Mouse (Mus musculus) lung, postnatal 36 days (tissue): Measurements from ENCODE around the gene Treh.

Experiments used
- DNase-seq: peaks from one replicate; pipeline ENCODE4 v3.0.0; 2022; ENCODE audit warnings: mixed read lengths

Gene Treh

DNA sequence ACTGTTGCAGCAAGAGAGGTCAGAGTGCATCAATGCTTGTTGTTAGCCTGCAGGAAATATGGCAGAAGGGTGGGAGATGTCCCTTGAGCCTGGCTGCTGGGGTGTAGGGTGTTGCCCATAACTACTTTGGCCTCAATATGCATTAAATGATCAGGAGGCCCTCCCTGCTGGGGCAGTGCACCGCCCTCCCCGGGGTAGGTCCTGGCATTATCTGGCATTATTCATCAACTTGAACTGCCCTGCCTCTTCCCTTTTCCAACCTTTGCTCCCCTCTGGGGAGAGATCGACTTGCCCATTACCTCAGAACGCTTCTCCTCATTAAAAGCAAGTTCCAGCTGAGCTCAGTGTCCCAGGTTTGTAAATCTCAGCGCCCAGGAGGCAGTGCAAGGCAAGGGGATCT, 6.5 kb downstream of the Treh start:
- DNase-seq, result no peak

DNA sequence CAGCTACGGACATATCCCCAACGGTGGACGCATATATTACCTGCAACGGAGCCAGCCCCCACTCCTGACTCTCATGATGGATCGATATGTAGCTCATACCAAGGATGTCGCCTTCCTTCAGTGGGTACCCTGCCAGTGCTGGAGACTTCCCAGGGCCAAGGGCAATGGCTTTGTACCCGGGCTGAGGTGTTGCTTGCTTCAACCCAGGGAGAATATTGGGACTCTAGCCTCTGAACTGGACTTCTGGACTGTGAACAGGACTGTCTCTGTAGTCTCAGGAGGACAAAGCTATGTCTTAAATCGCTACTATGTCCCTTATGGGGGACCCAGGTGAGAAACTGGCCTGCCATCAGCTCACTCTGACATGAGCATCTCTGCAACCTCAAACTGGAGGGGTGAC, 10.0 kb downstream of the Treh start:
- DNase-seq, result no peak

DNA sequence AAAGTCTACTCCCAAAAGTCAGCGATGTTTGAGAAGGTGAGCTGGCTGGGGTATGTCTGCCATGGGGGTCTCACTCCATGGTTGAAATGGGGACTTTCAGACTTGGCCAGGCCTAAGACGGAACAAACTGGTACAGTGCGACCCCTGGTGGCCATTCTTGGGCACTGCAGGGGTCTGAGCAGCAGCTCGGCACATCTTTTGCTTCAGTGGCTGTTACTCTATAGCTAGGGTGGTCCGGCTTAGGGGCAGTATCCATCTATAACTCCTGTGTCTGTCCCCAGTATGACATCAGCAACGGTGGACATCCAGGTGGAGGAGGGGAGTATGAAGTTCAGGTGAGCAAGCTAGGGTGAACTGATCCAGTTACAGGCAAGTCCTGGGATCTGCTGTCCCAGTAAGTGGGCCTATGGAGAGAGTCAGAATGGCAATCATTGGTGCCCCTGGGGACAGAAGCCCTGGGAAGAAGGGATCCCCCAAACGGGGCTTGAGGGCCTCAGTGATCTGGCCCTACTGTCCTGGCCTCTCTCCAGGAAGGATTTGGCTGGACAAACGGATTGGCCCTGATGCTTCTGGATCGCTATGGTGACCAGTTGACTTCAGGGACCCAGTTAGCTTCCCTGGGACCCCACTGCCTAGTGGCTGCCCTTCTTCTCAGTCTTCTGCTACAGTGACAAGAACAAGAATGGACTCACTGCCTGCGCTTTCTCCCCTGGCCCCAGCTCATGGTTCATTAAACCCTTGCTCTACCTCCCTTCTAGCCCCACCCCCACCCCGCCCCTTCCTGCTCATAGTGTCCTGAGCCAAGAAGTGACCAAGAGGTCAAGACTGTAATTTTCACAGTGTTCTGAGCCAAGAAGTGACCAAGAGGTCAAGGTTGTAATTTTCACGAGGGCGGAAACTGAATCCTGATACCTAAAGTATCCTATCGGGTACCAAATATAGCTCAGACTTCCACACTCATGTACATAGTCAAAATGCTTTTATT, 12.6 kb downstream of the Treh start:
- peak; percentile 80 for DNase-seq

DNA sequence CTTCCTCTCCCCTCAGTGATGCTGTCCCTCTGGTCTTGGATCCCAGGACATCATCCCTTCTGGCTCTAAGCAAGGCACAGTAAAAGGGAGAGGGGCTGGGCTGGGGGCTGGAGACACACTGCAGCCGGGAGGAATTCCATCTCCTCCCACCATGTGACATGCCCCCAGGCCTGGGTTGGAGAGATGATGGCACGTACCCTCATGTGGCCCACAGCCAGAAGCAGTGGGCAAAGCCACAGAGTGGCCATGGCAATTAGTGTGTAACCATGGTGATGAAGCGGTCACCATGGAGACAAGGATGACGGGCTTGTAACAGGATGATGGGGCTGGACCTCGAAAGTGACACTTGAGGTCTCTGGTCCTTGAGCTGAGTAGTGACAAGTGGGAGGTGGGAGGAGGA, 13.6 kb downstream of the Treh start:
- DNase-seq, result no peak

DNA sequence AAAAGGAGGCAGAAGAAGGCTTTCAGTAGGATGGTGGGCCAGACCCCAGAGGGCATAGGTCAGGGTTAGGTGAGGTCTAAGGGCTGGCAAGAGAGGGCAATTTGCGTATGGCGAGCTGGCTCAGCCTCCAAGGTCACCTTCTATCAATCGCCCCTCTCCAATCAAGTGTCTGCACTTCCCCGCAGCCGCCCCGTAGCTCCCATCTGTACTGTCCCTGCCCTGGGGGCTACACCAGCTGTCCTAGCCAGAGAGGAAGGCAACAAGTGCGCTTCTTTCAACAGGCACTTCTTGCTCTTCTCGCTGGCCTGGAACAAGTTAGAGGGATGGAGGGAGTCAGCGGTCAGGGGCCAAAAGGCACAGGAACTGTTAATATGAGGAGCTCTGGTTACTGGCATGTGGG, 15.0 kb downstream of the Treh start:
- DNase-seq, result no peak

DNA sequence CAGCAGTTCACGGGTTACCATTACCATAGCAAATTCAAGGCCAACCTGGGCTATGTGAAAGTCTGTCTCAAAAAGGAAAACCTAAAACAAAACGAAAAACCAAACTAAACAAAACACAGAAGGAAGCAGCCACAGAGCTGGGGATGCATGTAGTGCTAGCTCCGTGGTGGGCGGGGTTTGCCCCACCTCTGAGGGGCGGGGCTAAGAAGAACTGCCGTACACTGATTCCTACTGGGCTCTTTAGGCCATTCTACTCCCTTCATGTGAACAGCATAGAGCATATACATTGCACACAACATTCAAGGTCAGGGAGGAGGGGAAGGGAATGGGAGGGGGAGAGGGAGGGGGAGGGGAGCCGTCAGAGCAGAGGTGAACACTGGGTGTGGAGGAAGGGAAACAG, 17.6 kb downstream of the Treh start:
- DNase-seq, result peak; percentile 59

DNA sequence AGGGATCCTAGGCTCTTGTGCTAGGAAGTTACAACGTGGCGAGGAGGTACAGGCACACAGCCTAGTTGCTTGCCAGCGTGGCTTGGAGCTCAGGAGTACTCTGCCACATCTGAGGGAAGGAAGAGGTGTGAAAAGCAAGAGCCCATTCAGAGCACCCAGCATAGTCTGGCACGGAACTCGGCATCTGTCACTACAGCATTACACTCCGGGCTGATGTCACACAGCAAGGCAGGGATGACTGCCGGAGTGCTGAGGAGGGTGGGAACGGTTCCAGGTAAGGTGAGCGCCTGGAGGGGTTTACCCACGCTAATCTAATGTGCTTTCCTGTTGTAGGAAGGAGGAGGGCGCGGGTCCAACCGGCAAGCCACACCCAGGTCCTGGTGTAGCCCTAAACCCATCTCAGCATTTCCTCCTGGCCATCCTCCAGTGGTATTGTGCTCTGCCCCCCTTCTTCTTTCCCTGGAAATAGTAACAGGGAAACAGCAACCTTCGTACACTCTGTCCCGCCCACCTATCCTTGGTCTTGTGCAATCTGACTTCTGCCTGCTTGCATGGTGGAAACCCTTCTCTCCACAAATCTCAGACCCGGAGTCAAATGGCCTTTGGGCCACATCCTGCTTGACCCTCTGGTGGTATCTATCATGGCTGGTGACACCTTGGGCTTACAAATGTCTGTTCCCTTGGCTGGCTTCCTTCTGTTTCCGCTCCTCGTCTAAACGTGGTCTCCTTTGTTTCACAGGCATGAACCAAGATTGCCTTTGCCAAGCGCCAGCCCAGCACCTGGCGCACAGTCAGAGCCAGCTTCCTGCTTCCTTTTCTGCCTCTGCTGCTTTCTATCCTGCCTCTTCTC, 18.9 kb downstream of the Treh start:
- peak; percentile 93 for DNase-seq

DNA sequence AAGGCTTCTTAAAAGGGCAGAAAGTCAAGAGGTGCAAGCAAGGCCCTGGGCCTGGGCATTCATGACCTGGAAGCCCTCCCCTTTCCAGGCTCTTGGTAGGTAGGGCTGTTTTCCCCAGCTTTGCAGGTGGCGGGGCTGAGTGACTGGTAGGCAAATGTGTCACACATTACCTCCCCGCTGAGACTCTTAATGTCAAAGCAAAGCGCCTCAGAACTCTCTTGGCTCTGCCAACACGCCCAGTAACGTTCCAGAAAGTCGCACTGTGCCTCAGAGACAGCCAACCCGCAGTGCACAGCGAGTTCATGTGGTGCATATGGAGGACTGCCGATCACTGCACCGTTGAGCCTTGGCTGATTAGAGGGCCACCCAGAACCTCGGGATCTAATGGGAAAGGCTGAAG, 20.0 kb downstream of the Treh start:
- DNase-seq, result no peak

DNA sequence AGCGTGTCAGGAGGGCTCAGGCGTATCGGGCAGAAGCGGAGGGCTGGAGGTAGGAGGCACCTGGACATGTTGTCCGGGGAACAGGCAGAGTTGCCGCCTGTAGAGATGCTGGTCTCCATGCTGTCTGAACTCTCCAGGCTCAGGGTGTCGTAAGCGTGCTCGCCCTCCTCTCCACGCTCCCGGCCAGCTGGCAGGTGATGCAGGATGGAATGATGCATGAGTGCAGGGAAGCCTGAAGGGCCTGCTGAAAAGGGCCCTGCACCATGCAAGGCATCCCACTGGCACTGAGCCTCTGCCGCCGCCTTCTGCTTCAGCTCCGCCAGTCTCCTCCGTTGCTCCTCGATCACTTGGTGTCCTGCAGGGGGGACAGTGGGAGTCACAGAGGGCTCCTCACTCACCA, 24.8 kb downstream of the Treh start:
- DNase-seq, result no peak

DNA sequence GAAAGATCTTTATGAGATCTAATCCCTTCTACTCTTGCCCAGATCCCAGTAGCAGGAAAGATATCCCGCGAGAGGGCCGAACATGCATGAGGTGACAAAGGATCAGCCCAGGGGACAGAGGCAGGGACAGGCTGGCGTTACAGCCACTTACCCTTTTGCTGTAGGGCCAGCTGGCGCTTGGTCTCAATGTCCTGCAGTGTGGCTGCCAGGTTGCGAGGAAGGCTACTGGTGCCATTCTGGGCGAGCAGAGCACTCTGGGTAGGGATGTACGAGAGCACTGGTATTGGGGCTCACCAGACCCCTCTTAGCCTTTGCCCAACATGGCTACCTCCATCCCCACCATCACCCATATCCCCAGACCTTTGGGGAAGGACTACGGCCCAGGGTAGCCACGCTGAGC, 26.2 kb downstream of the Treh start:
- no peak for DNase-seq

DNA sequence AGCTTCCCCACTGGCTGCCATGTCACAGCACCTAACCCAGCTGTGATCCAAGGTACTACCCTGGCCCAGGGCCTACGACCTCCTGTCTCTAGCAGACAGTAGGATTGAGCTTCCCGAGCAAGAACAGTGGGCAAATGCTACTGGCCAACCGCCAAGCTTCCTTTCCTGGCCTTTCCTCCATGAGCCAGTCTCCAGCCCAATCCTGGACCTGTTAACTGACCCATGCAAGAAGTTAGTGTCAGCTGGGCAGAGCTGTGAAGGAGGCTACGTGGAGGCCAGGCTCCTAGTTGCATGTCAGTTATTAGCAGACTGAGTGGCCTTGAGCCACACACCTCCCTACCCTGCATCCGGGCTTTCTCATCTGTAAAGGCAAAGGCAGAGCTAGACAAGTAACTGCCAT, 26.7 kb downstream of the Treh start:
- no peak for DNase-seq

DNA sequence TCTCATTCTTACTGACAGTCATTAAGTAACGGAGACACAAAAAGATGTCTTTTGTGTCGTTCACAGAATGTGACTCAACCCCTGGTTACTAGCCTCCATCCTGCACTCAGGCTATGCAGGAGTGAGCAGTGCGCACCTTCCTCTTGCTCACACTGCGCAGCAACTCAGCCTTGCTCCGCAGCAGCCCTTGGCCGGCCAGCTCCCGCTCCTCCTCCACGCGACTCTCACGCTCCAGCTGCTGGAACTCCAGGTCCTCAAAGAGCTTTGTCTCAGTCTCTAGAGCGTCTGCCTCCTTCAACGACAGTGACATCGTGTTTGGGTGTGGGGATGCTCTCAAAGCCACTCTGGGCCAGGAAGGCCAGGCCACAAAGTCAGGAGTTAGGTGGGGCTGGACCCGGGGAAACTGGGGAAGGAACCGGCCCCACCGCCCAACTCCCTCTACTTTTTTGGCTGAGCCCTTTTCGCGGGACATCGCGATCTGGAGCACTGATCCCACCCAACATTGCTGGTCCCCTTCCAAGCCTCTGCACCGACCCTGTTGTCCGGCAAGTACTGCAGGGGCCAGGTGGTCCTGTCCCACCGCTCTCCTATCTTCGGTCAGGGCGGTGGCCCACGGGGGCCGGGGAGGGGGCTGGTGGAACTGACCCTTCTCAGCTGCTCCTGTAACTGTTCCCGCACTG, 34.9 kb downstream of the Treh start:
- no peak for DNase-seq

DNA sequence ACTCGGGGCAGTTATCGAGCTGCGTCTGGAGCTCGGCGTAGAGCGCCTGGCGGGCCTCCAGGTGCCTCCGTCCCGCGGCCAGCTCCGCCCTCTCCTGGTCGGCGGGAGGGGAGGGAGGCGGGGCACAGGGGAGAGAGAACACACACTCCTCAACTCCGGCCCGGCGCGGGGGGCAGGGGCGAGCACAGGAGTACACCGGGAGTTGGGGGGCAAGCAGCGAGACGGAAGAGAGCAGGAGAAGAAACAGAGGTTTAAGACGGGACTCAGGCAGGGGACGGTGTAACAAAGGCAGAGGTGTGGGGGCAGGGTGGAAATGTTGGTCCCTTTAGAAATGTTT, 35.4 kb downstream of the Treh start:
- peak; percentile 85 for DNase-seq

DNA sequence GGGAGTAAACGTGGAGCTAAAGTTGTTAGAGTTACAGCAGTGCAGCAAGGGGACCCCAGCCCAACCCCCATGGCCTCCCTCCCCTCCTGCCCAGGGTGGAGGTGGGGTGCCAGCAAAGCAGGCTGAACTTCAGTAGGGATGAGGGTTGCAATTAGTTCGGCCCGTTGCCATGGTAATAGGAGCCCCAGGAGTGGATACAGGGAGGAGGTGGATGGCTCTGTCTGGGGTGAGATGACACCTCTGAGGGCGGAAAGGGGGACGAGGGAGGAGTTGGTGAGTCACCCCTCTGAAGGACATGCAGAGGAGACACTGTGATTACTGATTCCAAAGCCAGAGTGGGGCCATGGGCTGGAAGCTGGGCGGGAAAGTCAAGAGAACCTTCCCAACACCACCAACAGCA, 35.9 kb downstream of the Treh start:
- no peak for DNase-seq

DNA sequence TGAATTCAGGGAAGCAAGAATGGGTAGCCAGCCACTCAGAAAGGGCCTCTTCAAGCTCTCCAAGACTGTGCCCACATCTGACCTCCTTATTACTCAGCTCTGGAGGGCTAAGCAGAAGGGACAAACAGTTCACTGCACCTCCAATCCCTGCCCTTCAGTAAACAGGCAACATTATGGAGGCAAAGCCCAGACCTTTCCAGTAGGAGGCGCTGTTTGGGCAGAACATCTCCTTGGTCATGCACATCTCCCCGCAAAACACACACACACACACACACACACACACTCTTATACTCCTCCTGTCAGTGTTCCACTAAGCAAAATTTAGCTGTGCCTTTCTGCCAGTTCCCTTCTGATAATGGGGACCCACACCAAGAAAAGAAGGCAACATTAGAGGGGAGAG, 36.6 kb downstream of the Treh start:
- DNase-seq, result peak; percentile 61

DNA sequence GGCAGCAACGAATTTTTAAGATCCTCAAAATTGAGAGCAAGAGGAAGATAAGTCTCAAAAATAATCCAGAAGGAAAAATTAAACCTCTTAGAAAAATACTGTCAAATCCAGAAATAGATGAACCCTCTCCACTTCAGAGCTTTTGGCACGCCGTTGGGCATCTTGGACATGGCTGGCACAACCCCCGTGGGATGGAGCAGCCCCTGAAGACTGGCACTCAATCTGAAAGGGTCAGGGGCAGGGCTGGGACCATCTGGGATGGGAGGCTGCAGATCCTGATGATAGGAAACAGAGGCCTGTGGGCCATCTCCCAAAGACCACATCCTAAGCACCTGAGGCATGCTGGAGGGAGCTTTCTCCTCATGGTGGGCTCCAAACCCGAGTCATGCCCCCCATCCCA, 37.2 kb downstream of the Treh start:
- no peak for DNase-seq

DNA sequence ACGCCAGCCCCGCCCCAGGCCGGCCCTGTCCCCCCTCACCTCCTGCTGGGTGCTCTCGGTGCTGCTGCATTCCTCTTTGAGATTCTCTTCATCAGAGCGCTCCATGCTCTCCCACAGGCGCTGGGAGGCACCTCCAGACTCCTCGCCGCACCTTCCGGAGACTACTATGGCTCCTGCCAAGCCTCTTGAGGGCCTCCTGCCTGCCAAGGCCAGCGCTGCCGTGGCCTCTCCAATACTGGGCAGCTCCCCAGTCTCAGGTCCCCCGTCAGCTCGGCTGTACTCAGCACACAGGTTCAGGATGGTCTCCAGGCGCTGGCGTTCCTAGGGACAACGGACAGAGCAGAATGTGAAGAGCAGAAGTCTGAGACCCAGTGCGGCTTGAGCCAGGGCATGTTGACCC, 38.6 kb downstream of the Treh start:
- peak; percentile 64 for DNase-seq

DNA sequence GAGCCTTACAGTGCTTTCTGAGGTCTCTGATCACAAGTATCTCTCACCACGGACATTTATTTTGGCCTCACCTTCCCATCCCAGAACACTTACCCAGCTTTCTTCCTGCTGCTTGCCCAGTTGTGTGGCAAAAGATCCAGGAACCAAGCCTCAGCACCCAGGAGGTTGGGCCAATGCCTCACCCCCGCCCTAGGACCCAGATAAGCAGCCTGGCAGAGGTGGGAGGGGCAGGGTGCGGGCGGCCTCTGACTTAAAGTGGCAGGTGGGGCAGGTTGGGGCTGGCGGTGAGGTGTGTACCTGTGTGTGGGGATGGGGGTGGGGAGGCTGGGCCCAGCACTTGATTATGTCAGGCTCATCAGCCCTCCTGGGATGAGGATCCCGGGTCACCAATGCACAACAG, 40.0 kb downstream of the Treh start:
- DNase-seq, result peak; percentile 71

DNA sequence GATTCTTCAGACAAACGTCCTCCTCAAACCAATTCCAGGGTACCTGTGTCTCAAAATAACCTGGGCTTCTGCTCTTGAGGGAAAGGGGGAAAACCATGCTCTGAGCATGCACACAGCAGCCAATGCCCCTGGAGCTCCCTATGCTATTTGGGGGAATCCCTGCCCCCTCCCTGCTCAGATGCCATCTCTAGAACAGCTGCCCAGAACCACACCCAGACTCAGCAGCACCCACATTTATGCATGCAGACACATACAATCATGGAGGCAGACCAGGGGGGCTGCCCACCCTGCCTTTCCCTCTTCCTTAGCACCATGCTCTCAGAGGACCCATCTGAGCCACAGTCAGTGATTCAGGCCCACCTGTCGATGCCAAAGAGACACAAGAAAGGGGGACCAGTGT, 40.5 kb downstream of the Treh start:
- DNase-seq, result no peak

DNA sequence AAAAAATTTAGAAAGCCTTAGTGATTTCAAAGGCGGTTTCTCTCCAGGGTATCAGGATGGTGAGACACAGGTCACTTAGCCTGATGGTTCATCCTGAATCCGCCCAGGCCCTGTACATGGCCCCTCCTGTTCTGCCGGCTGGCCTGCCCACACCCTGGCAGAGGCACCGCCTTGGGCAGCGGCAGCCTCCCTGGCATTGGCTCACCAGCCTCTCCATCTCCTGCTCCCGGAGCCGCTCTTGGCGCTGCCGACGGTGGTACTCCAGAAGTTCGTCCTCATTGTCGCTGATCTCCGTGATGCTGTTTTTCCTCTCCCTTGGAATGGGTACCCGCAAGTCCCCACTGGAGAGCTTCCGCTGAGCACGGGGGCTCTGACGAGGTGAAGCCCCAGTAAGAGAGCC, 42.1 kb downstream of the Treh start:
- DNase-seq, result no peak

DNA sequence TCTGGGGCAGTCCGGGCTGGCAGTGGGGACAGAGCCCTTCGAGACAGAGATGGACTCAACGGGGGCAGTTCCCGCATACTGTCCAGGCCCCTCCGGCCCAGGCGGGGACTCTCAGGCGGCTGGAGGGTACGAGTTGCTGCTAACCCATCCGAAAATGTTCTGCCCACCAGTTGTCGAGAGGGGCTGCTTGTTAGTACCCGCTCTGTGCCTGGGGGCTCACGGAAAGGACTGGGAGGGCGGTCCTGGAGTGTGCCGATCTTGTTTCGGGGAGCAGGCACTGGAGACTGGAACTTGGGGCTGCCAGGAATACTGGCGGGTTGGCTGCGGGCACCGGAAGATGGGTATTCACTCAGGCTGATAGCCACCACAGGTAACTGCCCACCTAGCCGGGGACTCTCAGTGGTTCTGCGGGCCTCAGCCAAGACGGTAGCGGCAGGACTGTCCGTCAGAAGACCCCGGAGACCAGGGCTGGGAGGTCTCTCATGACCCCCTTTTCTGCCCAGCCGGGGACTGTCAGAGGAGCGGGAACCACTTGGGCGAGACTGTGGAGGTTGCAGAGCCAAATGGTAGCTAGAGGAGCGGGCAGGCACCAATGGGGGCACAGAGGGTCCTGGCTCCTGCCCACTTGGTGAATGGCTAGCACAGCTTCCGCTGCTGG, 42.8 kb downstream of the Treh start:
- no peak for DNase-seq

DNA sequence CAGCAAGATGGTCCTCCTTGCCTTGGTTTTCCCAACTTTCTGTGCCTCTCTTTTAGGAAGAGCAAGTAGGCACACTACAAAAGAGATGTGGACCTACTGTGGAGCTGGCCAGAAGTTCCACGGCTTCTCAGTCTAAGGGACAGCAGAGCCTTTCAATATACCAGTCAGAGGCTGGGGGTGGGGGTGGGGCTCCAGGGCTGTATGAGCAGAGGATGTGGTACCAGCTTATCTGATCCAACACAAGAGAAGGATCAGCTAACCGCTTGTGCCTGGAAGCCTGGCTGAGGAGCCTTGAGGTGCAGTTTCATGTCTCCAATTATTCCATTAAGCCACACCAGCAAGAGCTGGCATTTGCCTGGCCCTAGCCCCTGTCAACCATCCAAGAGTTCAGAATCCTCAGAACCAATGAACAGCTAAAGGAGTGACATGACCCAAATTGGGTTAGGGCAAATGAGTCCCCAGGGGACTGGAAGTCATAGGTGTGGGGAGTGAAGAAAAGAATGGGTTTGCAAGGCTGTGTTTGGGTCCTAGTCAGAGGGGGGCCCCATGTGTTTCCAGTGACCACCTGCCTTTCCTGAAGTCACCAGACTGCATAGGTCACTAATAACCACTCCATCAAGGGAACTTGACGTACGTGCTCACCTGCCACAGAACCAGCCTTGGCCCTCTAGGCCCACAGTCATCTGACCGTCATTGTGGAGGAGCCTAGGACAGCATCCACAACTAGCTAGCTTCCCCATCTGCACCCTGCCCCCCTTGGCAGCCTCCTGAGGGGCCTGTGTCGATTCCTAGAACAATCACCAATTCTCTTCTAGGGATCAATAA, 44.2 kb downstream of the Treh start:
- no peak for DNase-seq
